In the genomic region with DNA sequence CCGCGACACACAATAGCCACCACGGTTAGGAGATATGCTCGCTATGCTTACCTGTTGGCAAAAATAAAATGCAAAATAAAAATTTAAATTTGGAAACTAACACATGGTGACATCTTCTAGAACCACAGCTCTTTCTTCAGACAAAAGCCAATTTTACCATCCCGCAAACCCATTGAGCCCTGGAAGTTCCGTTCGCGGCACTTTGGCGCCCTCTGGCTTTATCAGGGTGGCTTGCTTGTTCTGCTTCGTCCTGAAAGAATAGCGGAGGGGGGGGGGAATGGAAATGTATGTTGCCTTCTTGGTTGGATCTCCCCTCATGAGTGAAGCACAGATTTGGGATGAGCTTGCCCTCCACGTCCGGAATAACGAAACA, we compare ENCODE assay signal across 8 mouse cellular contexts. TPM values are rescaled to one million over a fixed set of nuclear protein-coding genes. Genes with fewer than 3 reads are reported as not detected.
DNase-seq lines count a peak whose midpoint lies in the region; ATAC-seq lines count a peak whose summit lies in the region.

No protein-coding gene starts in this region.

- no peaks in the 10 kb centered on the region for H3K9me3 ChIP-seq in heart, embryonic 14.5 days (ENCODE audit: control insufficient read depth, low read length)
- H3K9me3 ChIP-seq in liver, embryonic 12.5 days (replicated peaks) = no peaks in the 10 kb centered on the region
- H3K9me3 ChIP-seq in stomach, embryonic 14.5 days (ENCODE audit: control insufficient read depth, low read depth, low read length) = no peaks in the 10 kb centered on the region

- no peak for ATAC-seq in heart, embryonic 14.5 days (ENCODE audit: insufficient number of reproducible peaks, insufficient read depth, low FRiP score, low read depth)
- no peak for ATAC-seq in liver, embryonic 12.5 days
- ATAC-seq in stomach, embryonic 14.5 days (ENCODE audit: insufficient number of reproducible peaks, insufficient read depth, low FRiP score, low read depth) = peak; percentile 21; the same call in 1 of the 2 replicates

- peak; percentile 93 for DNase-seq in A20 (ENCODE audit: low read depth, low spot score)
- DNase-seq in brain, adult 2 months (ENCODE audit: low read depth, low spot score) = peak; percentile 96
- DNase-seq in fibroblast of lung, adult 2 months (ENCODE audit: low read depth) = peak; percentile 63
- peak; percentile 92 for DNase-seq in kidney, postnatal 10 days
- DNase-seq in natural killer cell, adult 2 months (ENCODE audit: low spot score in 2 of 2) = peak; percentile 54 to 76

- H3K27ac ChIP-seq in heart, embryonic 14.5 days (replicated peaks in 1 of 2; ENCODE audit: control insufficient read depth in 1 of 2, insufficient read depth in 1 of 2, low read depth in 2 of 2, low read length in 2 of 2) = no peak overlapping the region
- no peak overlapping the region for H3K27ac ChIP-seq in liver, embryonic 12.5 days
- peak overlapping the region; percentile 85 for H3K27ac ChIP-seq in stomach, embryonic 14.5 days (ENCODE audit: low read length)

- 1% methylated on average over 14 of the region's 14 CpGs for WGBS in heart, embryonic 14.5 days
- WGBS in liver, embryonic 12.5 days (ENCODE audit: insufficient replicate concordance) = under 1% methylated on average over 14 of the region's 14 CpGs
- WGBS in stomach, embryonic 14.5 days = under 1% methylated on average over 14 of the region's 14 CpGs

- H3K36me3 ChIP-seq in heart, embryonic 14.5 days (ENCODE audit: control insufficient read depth, insufficient read depth, low read length) = no peaks in the 10 kb centered on the region
- H3K36me3 ChIP-seq in liver, embryonic 12.5 days = no peaks in the 10 kb centered on the region
- H3K36me3 ChIP-seq in stomach, embryonic 14.5 days (ENCODE audit: control insufficient read depth, insufficient read depth, low read length) = no peaks in the 10 kb centered on the region

- H3K4me1 ChIP-seq in heart, embryonic 14.5 days (ENCODE audit: control insufficient read depth in 2 of 2, insufficient read depth in 2 of 2, low read length in 2 of 2) = peaks cover 3 to 7% of the 10 kb centered on the region in 2 experiments; a peak in 3 of 4 replicates
- H3K4me1 ChIP-seq in liver, embryonic 12.5 days = peaks cover 15% of the 10 kb centered on the region; the same call in 1 of the 2 replicates
- 0 out of 2 replicates have a peak, but pooled peaks cover 3% of the 10 kb centered on the region for H3K4me1 ChIP-seq in stomach, embryonic 14.5 days (ENCODE audit: control insufficient read depth, insufficient read depth, low read length)

- H3K4me3 ChIP-seq in heart, embryonic 14.5 days (ENCODE audit: control insufficient read depth in 1 of 2, insufficient read depth in 1 of 2, low read depth in 1 of 2, low read length in 2 of 2) = peak overlapping the region; percentile 42 to 53
- peak overlapping the region; percentile 56; the same call in 1 of the 2 replicates for H3K4me3 ChIP-seq in liver, embryonic 12.5 days
- H3K4me3 ChIP-seq in stomach, embryonic 14.5 days (ENCODE audit: low read depth, low read length) = peak overlapping the region; percentile 82

- no peaks in the 10 kb centered on the region for H3K27me3 ChIP-seq in heart, embryonic 14.5 days (ENCODE audit: control insufficient read depth, insufficient read depth, low read length)
- peaks cover 43% of the 10 kb centered on the region for H3K27me3 ChIP-seq in liver, embryonic 12.5 days (replicated peaks)
- H3K27me3 ChIP-seq in stomach, embryonic 14.5 days (ENCODE audit: control insufficient read depth, insufficient read depth, low read length) = no peaks in the 10 kb centered on the region

- H3K4me2 ChIP-seq in heart, embryonic 14.5 days (ENCODE audit: low read length) = peak overlapping the region; percentile 87
- H3K4me2 ChIP-seq in liver, embryonic 12.5 days = peak overlapping the region; percentile 65
- H3K4me2 ChIP-seq in stomach, embryonic 14.5 days (replicated peaks; ENCODE audit: low read depth, low read length) = peak overlapping the region; percentile 90

- peak overlapping the region; percentile 35 for H3K9ac ChIP-seq in heart, embryonic 14.5 days (ENCODE audit: low read length)
- no peak overlapping the region for H3K9ac ChIP-seq in liver, embryonic 12.5 days
- H3K9ac ChIP-seq in stomach, embryonic 14.5 days (replicated peaks; ENCODE audit: low read depth, low read length) = peak overlapping the region; percentile 51; the same call in 1 of the 2 replicates

RNA-seq across cellular contexts. Expression of a gene that starts 1.2 kb away (rescaled TPM):
- polyA plus RNA-seq in heart, embryonic 14.5 days (2014; fragmentation: Nextera tagmentation; extraction: Ambion mirVana) = 6.5 and 9.4 TPM in 2 replicates
- 9.6 and 10.8 TPM in 2 replicates for polyA plus RNA-seq in liver, embryonic 12.5 days (2016; fragmentation: Nextera tagmentation; extraction: Ambion mirVana)
- polyA plus RNA-seq in stomach, embryonic 14.5 days (2014; fragmentation: Nextera tagmentation; extraction: Ambion mirVana) = 28.6 and 29.3 TPM in 2 replicates
